Mouse (Mus musculus) small intestine, adult 2 months (tissue): Measurements from ENCODE around the gene Trim47. TPM values are rescaled to one million over a fixed set of nuclear protein-coding genes. Genes with fewer than 3 reads are reported as not detected.
A peak's percentile ranks its signal among the peaks of the same experiment; 100 is the strongest.
"Not testable (repeated sequence)": the region's sequence is repeated elsewhere in the genome, so short reads cannot be mapped to it uniquely, and the experiment has no call there.

Experiments
- H3K27ac ChIP-seq: fragments of 200-500 bp; 2 replicates; pipeline ENCODE4 v1.5.1; 2012; ENCODE audit warnings: low read depth, low read length, control low read depth, inconsistent platforms; ENCODE audit not compliant: insufficient read depth
- H3K27me3 ChIP-seq: fragments of 200-500 bp; 2 replicates; pipeline ENCODE4 v1.6.1; 2012; ENCODE audit warnings: mild to moderate bottlenecking, moderate library complexity, low read length, inconsistent platforms; ENCODE audit not compliant: control insufficient read depth, insufficient read depth
- H3K36me3 ChIP-seq: fragments of 200-500 bp; 2 replicates; pipeline ENCODE4 v1.6.1; 2012; ENCODE audit warnings: mild to moderate bottlenecking, low read length, control low read depth, inconsistent platforms; ENCODE audit not compliant: control insufficient read depth, insufficient read depth
- H3K4me1 ChIP-seq: fragments of 200-500 bp; 2 replicates; pipeline ENCODE4 v1.6.1; 2012; ENCODE audit warnings: low read length, inconsistent platforms, mixed read lengths; ENCODE audit not compliant: control insufficient read depth, insufficient read depth, insufficient read length
- H3K4me3 ChIP-seq: fragments of 200-500 bp; 2 replicates; pipeline ENCODE4 v1.5.1; 2012; ENCODE audit warnings: low read depth, mild to moderate bottlenecking, control low read depth, inconsistent platforms, low read length, moderate library complexity
- CTCF ChIP-seq: fragments of 200-500 bp; IDR thresholded peaks from 2 replicates; pipeline ENCODE4 v1.5.1; 2012; ENCODE audit warnings: low read depth, mild to moderate bottlenecking, control low read depth, inconsistent platforms, low read length, moderate library complexity, mixed read lengths; ENCODE audit not compliant: insufficient replicate concordance, insufficient read length; ENCODE audit errors: extremely low read depth
- POLR2A ChIP-seq: fragments of 200-500 bp; IDR thresholded peaks from 2 replicates; pipeline ENCODE4 v1.6.1; 2012; ENCODE audit warnings: low read depth, mild to moderate bottlenecking, control low read depth, inconsistent platforms, low read length, moderate library complexity
- WGBS: fragments of 180-500 bp; shearing (Covaris S2); methylation state at CpG from one replicate; pipeline ENCODE4 v1.1.7; 2018; 5-methylcytosine and 5-hydroxymethylcytosine counted together
- polyA plus RNA-seq: library from polyadenylated mRNA; depleted of rRNA; stranded (reverse); fragments of >200 nt; gene quantifications from 2 replicates; pipeline ENCODE4 v1.2.3, GENCODE M21; 2012

Trim47 gene
- polyA plus RNA-seq, 1 experiment, result 28.5 TPM

- H3K4me1 ChIP-seq, result peaks cover 23% of the 10 kb centered on the region
- TF ChIP-seq CTCF (no peak), POLR2A (no peak)
- peaks cover 29% of the 10 kb centered on the region for H3K36me3 ChIP-seq
- H3K4me3 ChIP-seq, result peak overlapping the region; percentile 73
- peak overlapping the region; percentile 32 for H3K27ac ChIP-seq
- H3K27me3 ChIP-seq, result no peaks in the 10 kb centered on the region
- WGBS, result 22% methylated on average over 8 of the region's 8 CpGs
Measured at GRCm38 (mm10) chr11:116129993-116130487, 3.0 kb upstream of the Trim47 start.

GRCm38 (mm10) chr11:116129091-116129790, 2.2 kb upstream of the Trim47 start:
- Histone ChIP-seq H3K27ac (no peak overlapping the region), H3K27me3 (no peaks in the 10 kb centered on the region), H3K4me3 (peak overlapping the region; percentile 73), H3K4me1 (peaks cover 23% of the 10 kb centered on the region), H3K36me3 (peaks cover 34% of the 10 kb centered on the region)
- 78% methylated on average over 9 of the region's 9 CpGs for WGBS
- TF ChIP-seq CTCF (no peak), POLR2A (no peak)

- Histone ChIP-seq H3K27me3 (no peaks in the 10 kb centered on the region), H3K4me1 (peaks cover 23% of the 10 kb centered on the region), H3K27ac (peak overlapping the region; percentile 6; the same call in 1 of the 2 replicates), H3K36me3 (peaks cover 46% of the 10 kb centered on the region), H3K4me3 (no peak overlapping the region)
- no peak for TF ChIP-seq POLR2A
- no peak for TF ChIP-seq CTCF
- 73% methylated on average over 9 of the region's 9 CpGs for WGBS
Measured at GRCm38 (mm10) chr11:116127986-116128385, 976 bp upstream of the Trim47 start.

- Histone ChIP-seq H3K27ac (no peak overlapping the region), H3K27me3 (no peaks in the 10 kb centered on the region), H3K4me1 (peaks cover 20% of the 10 kb centered on the region), H3K36me3 (peaks cover 52% of the 10 kb centered on the region), H3K4me3 (no peak overlapping the region)
- TF ChIP-seq POLR2A (no peak), CTCF (no peak)
- 98% methylated on average over 15 of the region's 15 CpGs for WGBS
Measured at GRCm38 (mm10) chr11:116126261-116126660, 749 bp downstream of the Trim47 start.

- 87% methylated on average over 8 of the region's 8 CpGs for WGBS
- H3K36me3 ChIP-seq, result peaks cover 50% of the 10 kb centered on the region
- H3K27me3 ChIP-seq, H3K27ac ChIP-seq, H3K4me3 ChIP-seq, H3K4me1 ChIP-seq: not testable (repeated sequence)
Measured at GRCm38 (mm10) chr11:116121731-116122245, 5.2 kb downstream of the Trim47 start.

- H3K4me3 ChIP-seq, result no peak overlapping the region
- TF ChIP-seq CTCF, result peak; percentile 25; the same call in 1 of the 2 replicates
- no peak for TF ChIP-seq POLR2A
- H3K27me3 ChIP-seq, result no peaks in the 10 kb centered on the region
- H3K4me1 ChIP-seq, result no peaks in the 10 kb centered on the region
- no peak overlapping the region for H3K27ac ChIP-seq
- H3K36me3 ChIP-seq, result peaks cover 14% of the 10 kb centered on the region
Measured at GRCm38 (mm10) chr11:116117819-116118218, 9.2 kb downstream of the Trim47 start.

- no peak overlapping the region for H3K4me3 ChIP-seq
- TF ChIP-seq POLR2A, result no peak
- 86% methylated on average over 12 of the region's 12 CpGs for WGBS
- peaks cover 8% of the 10 kb centered on the region for H3K36me3 ChIP-seq
- no peaks in the 10 kb centered on the region for H3K4me1 ChIP-seq
- no peaks in the 10 kb centered on the region for H3K27me3 ChIP-seq
- no peak overlapping the region for H3K27ac ChIP-seq
Measured at GRCm38 (mm10) chr11:116117241-116117640, 9.8 kb downstream of the Trim47 start.
